In the genomic region with DNA sequence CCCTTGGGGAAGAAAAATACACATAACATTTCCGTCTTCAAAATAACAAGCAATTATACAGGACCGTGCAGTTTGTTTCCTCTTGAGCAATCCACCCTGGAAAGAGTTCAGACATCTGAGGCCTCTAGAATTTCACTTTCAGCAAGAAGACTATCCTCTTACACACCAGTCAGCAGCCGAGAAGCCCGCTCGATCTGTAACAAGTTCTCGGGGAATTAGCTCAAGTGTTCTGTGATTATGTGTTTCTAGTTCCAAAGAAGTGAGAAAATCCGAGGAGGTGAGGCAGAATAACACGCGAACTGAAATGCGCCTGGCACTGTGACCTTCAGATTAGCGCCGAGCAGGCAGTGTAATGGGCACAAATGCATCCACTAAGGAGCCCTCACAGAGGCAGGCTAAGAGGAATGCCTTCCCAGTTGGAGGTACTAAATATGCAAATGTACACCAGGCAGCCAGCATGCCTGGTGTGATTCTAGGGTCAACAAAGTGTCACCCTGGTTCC, we compare ENCODE assay signal across 7 mouse cellular contexts.
DNase-seq lines count a peak whose midpoint lies in the region; ATAC-seq lines count a peak whose summit lies in the region.

No protein-coding gene starts in this region.

- no peak overlapping the region for H3K4me3 ChIP-seq in kidney, embryonic 15.5 days (replicated peaks)

- peak overlapping the region; percentile 77 for H3K27ac ChIP-seq in kidney, embryonic 15.5 days

- no peak overlapping the region for H3K9ac ChIP-seq in kidney, embryonic 15.5 days

- H3K36me3 ChIP-seq in kidney, embryonic 15.5 days: no peaks in the 10 kb centered on the region

- no peaks in the 10 kb centered on the region for H3K9me3 ChIP-seq in kidney, embryonic 15.5 days (replicated peaks)

- H3K4me1 ChIP-seq in kidney, embryonic 15.5 days: peaks cover 24% of the 10 kb centered on the region

- no peaks in the 10 kb centered on the region for H3K27me3 ChIP-seq in kidney, embryonic 15.5 days

- WGBS in kidney, embryonic 15.5 days: 24% methylated on average over 12 of the region's 12 CpGs

- peak overlapping the region; percentile 35 for H3K4me2 ChIP-seq in kidney, embryonic 15.5 days

- peak; percentile 94 for DNase-seq in NIH3T3 (ENCODE audit: low read depth)
- DNase-seq in embryo, embryonic 10.5 days (ENCODE audit: low spot score): peak; percentile 31
- DNase-seq in heart, adult 9 months (ENCODE audit: low spot score in 2 of 2): peak; percentile 85 to 86
- peak; percentile 23 for DNase-seq in neural tube, embryonic 10.5 days (ENCODE audit: extremely low spot score, low spot score)
- DNase-seq in cerebellum, adult 11 months: no peak
- DNase-seq in natural killer cell, adult 2 months (ENCODE audit: low spot score in 2 of 2): no peak

- peak; percentile 68 for ATAC-seq in kidney, embryonic 15.5 days (replicated peaks; ENCODE audit: low FRiP score)

Comparison
In these comparisons a context has a peak if more than half of its experiments do, and no peak if none do; other contexts are left out.
1. DNase-seq: peak in NIH3T3 (single experiment), embryo, embryonic 10.5 days (single experiment), heart, adult 9 months (2 of 2) and neural tube, embryonic 10.5 days (single experiment); none in cerebellum, adult 11 months (single experiment) and natural killer cell, adult 2 months (0 of 2).